Mouse (Mus musculus) c-Kit-positive CD71-negative TER-119-negative erythroid progenitor cells, embryonic 14.5 days (primary cell): ENCODE measurements around the gene Pax8.

Experiments
- DNase-seq: peaks from one replicate; pipeline ENCODE4 v3.0.0-alpha.2; 2013; ENCODE audit warnings: low read depth

Gene Pax8

GRCm38 (mm10) chr2:24475420-24475819 is at the start of gene Pax8:
Gene Pax8 (minus strand): TSS chr2:24475599.
- DNase-seq = no peak

- no peak for DNase-seq
These were observed 46.2 kb upstream of the Pax8 start for GRCm38 (mm10) chr2:24521430-24522226.

- no peak for DNase-seq
These were observed 45.3 kb upstream of the Pax8 start for GRCm38 (mm10) chr2:24520576-24521272.

GRCm38 (mm10) chr2:24516946-24517345 is 41.5 kb upstream of the Pax8 start:
- no peak for DNase-seq

GRCm38 (mm10) chr2:24507359-24507758 is 32.0 kb upstream of the Pax8 start:
- DNase-seq = no peak

- DNase-seq = no peak
These were observed 27.6 kb upstream of the Pax8 start for GRCm38 (mm10) chr2:24502963-24503471.

- no peak for DNase-seq
These were observed 25.5 kb upstream of the Pax8 start for GRCm38 (mm10) chr2:24500921-24501320.

GRCm38 (mm10) chr2:24490564-24490963 is 15.2 kb upstream of the Pax8 start:
- DNase-seq = no peak

- no peak for DNase-seq
These were observed 13.3 kb upstream of the Pax8 start for GRCm38 (mm10) chr2:24488660-24489059.

GRCm38 (mm10) chr2:24487056-24487825 is 11.8 kb upstream of the Pax8 start:
- DNase-seq = no peak

GRCm38 (mm10) chr2:24485398-24485797 is 10.0 kb upstream of the Pax8 start:
- DNase-seq = no peak

GRCm38 (mm10) chr2:24479906-24480305 is 4.5 kb upstream of the Pax8 start:
- no peak for DNase-seq

- DNase-seq = no peak
These were observed 3.8 kb upstream of the Pax8 start for GRCm38 (mm10) chr2:24479151-24479550.

GRCm38 (mm10) chr2:24478611-24479010 is 3.2 kb upstream of the Pax8 start:
- no peak for DNase-seq

- DNase-seq = no peak
These were observed 653 bp downstream of the Pax8 start for GRCm38 (mm10) chr2:24474514-24475378.

GRCm38 (mm10) chr2:24473641-24474511 is 1.5 kb downstream of the Pax8 start:
- DNase-seq = no peak

- DNase-seq = no peak
These were observed 2.7 kb downstream of the Pax8 start for GRCm38 (mm10) chr2:24472677-24473076.

GRCm38 (mm10) chr2:24472111-24472510 is 3.3 kb downstream of the Pax8 start:
- no peak for DNase-seq

GRCm38 (mm10) chr2:24469102-24469501 is 6.3 kb downstream of the Pax8 start:
- no peak for DNase-seq

- DNase-seq = no peak
These were observed 7.0 kb downstream of the Pax8 start for GRCm38 (mm10) chr2:24468430-24468829.
